Mouse (Mus musculus) natural killer cell, adult 2 months (primary cell): Measurements from ENCODE around the gene Uba2.
"Not testable (repeated sequence)": the region's sequence is repeated elsewhere in the genome, so short reads cannot be mapped to it uniquely, and the experiment has no call there.

ENCODE experiments used
- DNase-seq, 2 experiments: peaks; one replicate each; pipeline ENCODE4 v3.0.0; 2022; ENCODE audit warnings: low spot score in 2 of 2

Uba2 gene

GRCm38 (mm10) chr7:34169454-34169853 lies at the start of gene Uba2:
Gene Uba2 (minus strand): TSS chr7:34169599.
- DNase-seq = no peak

DNA sequence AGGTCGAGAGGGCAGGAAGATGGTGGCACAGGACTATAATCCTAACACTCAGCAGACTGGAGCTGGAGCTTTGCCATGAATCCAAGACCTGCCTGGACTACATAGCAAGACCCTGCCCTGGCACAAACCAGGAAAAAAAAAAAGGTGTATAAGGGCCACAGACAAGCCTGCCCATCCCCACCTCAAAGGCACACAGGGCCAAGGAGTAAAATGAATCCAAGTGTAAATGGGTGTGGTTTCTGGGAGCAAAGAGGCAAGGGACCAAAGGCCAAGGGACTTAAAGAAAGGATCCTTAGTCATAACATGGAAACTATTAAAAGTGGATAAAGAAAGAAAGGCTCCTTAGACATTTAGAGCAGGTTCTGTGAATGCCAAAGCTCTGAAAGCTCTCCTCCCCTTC lies 49.1 kb upstream of the Uba2 start:
- DNase-seq = no peak

GRCm38 (mm10) chr7:34216474-34216873 lies 47.1 kb upstream of the Uba2 start:
- DNase-seq = no peak

DNA sequence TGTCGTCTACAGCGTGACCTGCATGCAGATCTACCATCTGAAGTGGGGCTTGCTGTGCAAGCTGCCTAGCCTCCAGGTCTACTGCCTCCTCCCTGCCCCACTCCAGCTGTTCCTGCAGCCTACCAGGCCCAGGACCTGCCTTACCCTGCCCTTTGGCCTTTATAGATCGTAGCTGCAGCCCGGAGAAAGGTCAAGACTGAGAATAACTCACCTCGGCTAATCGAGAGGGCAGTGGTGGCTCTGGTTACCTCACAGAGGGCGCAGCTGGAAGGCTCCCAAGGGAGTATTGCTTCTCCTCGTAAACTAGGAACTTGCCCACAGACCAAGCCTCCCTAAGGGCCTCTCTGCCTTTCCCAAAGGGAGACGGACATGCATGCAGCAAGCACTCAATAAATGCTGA lies 46.1 kb upstream of the Uba2 start:
- DNase-seq = no peak

DNA sequence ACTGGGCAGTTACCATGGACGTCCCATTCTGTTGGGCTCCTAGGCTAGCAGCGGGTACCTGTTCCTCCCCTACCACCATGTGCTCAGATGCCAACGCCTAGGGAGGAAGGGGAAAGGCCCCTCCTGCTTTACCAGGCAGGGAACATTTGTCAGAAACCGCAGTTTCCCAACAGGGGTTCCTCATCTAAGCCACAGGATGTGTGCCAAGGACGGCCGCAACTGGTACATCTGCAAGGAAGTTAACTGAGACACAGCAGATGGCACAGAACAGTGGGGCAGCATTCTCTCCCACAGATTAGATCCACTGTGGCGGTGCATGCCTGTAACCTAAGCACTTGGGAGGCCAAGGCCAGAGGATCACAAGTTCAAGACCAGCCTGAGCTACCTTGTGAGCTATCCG lies 45.2 kb upstream of the Uba2 start:
- DNase-seq = no peak

DNA sequence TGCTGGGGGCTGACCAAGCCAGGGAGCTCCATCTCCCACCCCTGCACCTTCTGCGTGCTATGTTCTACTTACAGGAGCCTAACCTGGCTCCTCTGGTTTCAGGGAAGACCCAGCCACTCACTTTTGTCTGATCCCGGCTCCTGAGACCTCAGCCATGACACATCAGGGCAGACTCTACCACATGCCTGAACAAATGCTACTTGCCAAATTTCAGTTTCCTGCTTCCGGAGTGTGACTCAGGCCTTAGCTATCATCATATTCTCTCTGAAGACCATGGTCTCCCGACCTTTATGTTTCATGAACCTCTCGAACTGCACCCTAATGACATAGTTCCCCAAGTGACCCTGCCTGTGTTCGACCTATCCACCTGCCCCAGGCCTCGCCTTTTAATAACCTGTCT lies 43.9 kb upstream of the Uba2 start:
- no peak for DNase-seq

- DNase-seq = no peak
These were observed 38.8 kb upstream of the Uba2 start for GRCm38 (mm10) chr7:34208027-34208745.

- DNase-seq = no peak
These were observed 36.9 kb upstream of the Uba2 start for GRCm38 (mm10) chr7:34206331-34206730.

DNA sequence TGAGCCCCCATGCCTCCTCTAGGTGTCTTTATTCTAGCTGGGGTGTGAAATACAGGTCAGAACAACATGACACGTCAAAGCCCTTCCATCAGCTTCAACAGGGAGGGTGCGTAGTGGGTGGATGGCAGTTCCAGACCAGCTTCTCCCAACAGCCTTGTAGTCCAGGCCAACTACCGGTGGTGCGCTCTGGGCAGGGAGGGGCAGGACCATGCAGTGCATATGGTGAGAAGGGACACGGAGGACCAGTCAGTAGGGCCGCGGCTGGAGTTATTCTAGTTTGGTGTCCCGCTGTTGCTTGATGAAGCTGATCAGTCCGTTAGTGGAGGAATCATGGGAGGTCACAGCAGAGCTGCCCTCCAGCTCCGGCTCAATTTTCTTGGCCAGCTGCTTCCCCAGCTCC lies 32.7 kb upstream of the Uba2 start:
- not testable (repeated sequence) for DNase-seq

DNA sequence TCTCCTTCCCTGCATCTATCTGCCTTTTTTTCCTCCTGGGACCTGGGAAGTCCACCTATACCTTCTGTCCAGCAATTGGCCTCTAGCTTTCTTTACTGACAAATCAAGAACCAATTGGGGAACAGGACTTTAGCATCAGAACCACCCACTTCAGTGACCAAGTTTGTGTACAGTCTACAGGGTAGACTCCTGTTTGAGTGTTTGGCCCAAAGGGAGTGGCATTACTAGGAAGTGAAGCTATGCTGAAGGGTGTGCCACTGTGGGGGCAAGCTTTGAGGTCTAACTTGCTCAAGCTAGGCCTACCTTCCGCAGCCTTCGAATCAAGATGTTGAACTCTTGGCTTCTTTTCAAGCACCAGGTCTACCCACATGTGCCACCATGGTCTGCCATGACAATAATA lies 31.4 kb upstream of the Uba2 start:
- DNase-seq = no peak

GRCm38 (mm10) chr7:34198346-34198745 lies 28.9 kb upstream of the Uba2 start:
- peak; percentile 40 to 54 for DNase-seq

GRCm38 (mm10) chr7:34196132-34197128 lies 27.0 kb upstream of the Uba2 start, which contains the start of gene Pdcd2l:
Gene Pdcd2l (minus strand): TSS chr7:34196661.
- DNase-seq = peak; percentile 88 to 92

GRCm38 (mm10) chr7:34195632-34196031 lies 26.2 kb upstream of the Uba2 start:
- no peak for DNase-seq

DNA sequence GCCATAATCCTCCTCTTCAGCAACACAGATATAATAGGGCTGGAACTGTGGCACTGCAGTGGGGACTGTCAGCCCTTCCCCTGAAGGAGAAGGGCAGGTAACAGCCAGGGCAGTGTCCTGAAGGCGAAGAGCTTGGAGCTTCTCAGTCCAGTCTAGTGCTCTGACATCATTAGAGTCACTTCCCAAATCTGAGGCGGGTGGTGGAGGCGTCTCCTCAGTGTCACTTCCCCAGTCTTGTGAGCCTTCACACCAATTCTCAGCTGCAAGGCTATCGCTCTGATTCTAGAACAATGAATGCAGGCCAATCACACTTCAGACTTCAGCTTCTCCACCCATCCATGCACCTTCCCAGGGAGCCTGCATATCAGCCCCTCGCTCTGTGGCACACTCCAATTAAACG lies 23.4 kb upstream of the Uba2 start:
- no peak for DNase-seq

- peak in 1 of 2 experiments; percentile 34 for DNase-seq
These were observed 20.1 kb upstream of the Uba2 start for GRCm38 (mm10) chr7:34189376-34189989.

DNA sequence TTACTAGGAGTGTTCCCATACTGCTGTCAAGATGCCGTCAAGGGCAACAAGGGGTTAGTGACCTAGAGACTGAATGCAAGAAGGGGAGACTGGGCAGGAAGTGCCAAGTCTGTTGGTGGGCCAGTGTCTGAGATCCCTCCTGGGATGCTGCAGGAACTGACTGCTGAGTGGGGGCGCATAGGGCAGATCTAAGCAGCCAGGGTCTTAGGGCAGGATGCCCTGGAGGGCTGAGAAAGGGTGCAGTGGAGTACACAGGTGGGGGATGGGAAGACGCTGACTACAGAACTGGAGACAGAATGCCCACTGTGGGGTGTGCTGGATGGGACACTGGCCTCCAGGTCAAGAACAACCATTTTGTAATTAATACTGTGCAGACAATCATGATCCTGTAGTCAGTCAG lies 14.4 kb upstream of the Uba2 start:
- no peak for DNase-seq

DNA sequence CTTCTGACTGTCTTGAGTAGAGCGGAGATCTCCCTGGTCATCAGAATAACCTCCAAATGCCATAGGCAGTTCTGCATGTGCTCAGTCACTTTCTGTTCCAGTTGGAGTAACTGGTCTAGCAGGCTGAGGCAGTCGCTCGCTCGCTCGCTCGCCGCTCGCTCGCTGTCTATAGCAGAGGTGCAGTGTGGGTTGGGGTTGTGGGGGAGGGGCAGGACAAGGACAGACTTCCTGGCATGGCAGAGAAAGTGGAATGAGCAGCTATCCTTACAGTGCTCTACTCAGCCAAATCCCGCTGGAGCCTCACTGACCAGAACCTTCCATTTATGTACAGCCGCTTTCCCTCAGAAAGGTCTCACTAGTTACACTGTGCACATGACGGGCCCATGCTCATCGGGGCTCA lies 14.0 kb upstream of the Uba2 start:
- no peak for DNase-seq

GRCm38 (mm10) chr7:34176241-34176640 lies 6.8 kb upstream of the Uba2 start:
- peak in 1 of 2 experiments; percentile 17 for DNase-seq

- DNase-seq = no peak
These were observed 2.9 kb upstream of the Uba2 start for GRCm38 (mm10) chr7:34172251-34172650.

DNA sequence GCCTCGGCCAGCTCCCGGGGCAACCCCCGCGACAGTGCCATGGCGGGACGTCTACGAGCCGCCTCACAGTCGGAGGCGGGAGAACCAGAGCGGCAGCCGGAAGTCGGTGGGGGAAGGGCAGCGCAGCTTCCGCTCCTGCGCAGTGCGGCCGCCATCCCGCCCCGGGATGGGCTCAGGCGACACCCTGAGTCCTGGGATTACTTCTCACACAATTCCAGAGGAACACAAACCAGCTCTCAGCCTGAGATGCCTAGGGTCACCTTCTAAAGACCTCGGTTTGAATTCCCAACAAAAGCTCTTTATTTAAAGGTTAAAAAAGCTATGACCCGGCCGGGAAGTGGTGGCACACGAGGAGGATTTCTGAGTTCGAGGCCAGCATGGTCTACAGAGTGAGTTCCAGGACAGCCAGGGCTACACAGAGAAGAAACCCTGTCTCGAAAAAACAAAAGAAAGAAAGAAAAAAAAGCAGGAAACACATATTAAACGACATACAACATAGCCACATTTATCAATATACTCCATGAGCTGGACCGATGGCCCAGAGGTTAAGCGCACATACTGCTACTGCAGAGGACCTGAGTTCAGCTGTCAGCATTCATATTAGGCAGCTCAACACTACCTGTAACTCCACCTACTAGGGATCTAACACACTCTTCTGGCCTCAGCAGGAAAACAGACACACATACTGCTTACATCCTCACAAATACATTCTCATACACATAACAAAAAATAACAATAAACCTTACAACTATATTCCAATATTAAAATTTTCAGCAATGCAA lies 738 bp downstream of the Uba2 start:
- DNase-seq = peak; percentile 81 to 86

GRCm38 (mm10) chr7:34167766-34168469 lies 1.5 kb downstream of the Uba2 start:
- DNase-seq = no peak
